Mouse (Mus musculus) spleen, adult 2 months (tissue): Measurements from ENCODE around the gene Zfp358.

ENCODE experiments used
- CTCF ChIP-seq: fragments of 200-500 bp; IDR thresholded peaks from 2 replicates; pipeline ENCODE4 v1.5.1; 2011; ENCODE audit warnings: mild to moderate bottlenecking, inconsistent platforms; ENCODE audit not compliant: insufficient read depth, insufficient read length, insufficient replicate concordance; ENCODE audit errors: extremely low read depth
- POLR2A ChIP-seq: fragments of 200-500 bp; IDR thresholded peaks from 2 replicates; pipeline ENCODE4 v1.6.1; 2011; ENCODE audit warnings: low read depth, low read length, inconsistent platforms

DNA sequence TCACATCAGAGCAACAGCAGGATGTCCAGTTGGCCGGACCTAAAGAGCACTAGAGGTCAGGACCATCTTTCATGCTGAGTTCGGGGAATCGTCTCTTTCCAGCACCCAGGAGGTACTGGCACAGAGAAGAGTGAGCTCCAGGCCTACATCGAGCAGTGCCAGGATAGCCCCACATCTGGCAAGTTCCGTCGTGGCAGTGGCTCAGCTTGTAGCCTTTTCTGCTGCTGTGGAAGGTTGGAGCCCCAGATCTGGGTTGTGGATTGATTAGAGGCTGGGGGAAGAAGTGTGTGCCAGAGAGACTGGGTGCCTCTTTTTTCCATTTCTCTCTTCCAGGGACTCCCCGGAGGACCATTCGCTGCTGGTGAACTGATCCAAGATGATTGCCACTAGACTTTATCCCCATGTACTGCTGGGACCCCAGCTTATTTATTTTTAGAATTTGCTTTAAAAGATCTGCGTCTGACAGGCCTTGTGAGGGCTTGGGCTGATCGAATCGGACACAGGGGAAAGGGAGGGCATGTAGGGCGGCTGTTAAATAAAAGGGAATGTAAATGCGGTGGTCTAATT, 21.8 kb downstream of the Zfp358 start:
- TF ChIP-seq POLR2A (no peak; the same call in 1 of the 2 replicates), CTCF (no peak)
